Mouse (Mus musculus) liver, embryonic 14.5 days (tissue): Measurements from ENCODE around the gene Klhdc9.

Experiments
- CTCF ChIP-seq: IDR thresholded peaks from 2 replicates; pipeline ENCODE4 v1.5.1; 2016; ENCODE audit warnings: antibody characterized with exemption, low read depth, control low read depth
- EP300 ChIP-seq: IDR thresholded peaks from 2 replicates; pipeline ENCODE4 v1.6.1; 2016; ENCODE audit warnings: antibody characterized with exemption, low read depth

DNA sequence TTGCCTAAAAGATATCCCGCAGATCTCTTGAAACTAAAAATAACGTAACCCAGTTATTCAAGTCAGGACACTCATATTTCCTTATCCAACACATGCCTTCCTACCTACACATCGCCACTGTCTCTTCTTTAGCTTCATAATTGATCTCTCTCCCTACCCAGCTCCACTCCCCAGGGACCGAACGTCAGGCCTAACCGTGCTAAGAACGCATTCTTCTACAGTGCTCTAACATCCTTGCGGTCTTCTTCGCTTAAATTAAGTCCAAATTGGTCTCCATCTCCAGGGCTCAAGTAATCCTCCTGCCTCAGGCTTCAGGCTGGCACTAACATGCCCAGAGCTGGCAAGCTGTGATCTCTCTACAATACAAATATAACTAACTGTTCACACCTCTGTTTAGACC is 32.4 kb downstream of the Klhdc9 start:
- TF ChIP-seq CTCF, result no peak
- TF ChIP-seq EP300, result no peak
